Mouse (Mus musculus): ENCODE data around the gene Cpd. TPM values are rescaled to one million over a fixed set of nuclear protein-coding genes. Genes with fewer than 3 reads are reported as not detected.
"Not testable (repeated sequence)": the region's sequence is repeated elsewhere in the genome, so short reads cannot be mapped to it uniquely, and the experiment has no call there.

Gene Cpd
- polyA plus RNA-seq, 1 experiment from 2014 or later, result 11.3 TPM

GRCm38 (mm10) chr11:76810706-76811495 is 35.9 kb downstream of the Cpd start:
- WGBS, result 85% methylated on average over 9 of the region's 9 CpGs

GRCm38 (mm10) chr11:76809450-76809849 is 37.4 kb downstream of the Cpd start:
- Histone ChIP-seq H3K9ac (no peak overlapping the region), H3K4me3 (replicated peaks) (no peak overlapping the region), H3K27me3 (replicated peaks) (no peaks in the 10 kb centered on the region), H3K36me3 (peaks cover 5% of the 10 kb centered on the region; the same call in 1 of the 2 replicates), H3K4me2 (replicated peaks) (no peak overlapping the region), H3K27ac (no peak overlapping the region), H3K9me3 (no peaks in the 10 kb centered on the region), H3K4me1 (replicated peaks) (no peaks in the 10 kb centered on the region)
- ATAC-seq, result no peak
- WGBS, result 58% methylated on average over 3 of the region's 3 CpGs

More at GRCm38 (mm10) chr11:76810706-76811495, 35.9 kb downstream of the Cpd start:
- Histone ChIP-seq H3K4me3 (replicated peaks) (no peak overlapping the region), H3K27me3 (replicated peaks) (no peaks in the 10 kb centered on the region), H3K27ac (no peak overlapping the region), H3K9ac (no peak overlapping the region), H3K36me3 (peaks cover 5% of the 10 kb centered on the region; the same call in 1 of the 2 replicates), H3K9me3 (no peaks in the 10 kb centered on the region), H3K4me2 (replicated peaks) (no peak overlapping the region), H3K4me1 (replicated peaks) (no peaks in the 10 kb centered on the region)
- ATAC-seq, result no peak

GRCm38 (mm10) chr11:76808550-76808949 is 38.3 kb downstream of the Cpd start:
- Histone ChIP-seq H3K4me3 (replicated peaks) (no peak overlapping the region), H3K4me1 (replicated peaks) (no peaks in the 10 kb centered on the region)
- WGBS, result 90% methylated on average over 7 of the region's 7 CpGs

DNA sequence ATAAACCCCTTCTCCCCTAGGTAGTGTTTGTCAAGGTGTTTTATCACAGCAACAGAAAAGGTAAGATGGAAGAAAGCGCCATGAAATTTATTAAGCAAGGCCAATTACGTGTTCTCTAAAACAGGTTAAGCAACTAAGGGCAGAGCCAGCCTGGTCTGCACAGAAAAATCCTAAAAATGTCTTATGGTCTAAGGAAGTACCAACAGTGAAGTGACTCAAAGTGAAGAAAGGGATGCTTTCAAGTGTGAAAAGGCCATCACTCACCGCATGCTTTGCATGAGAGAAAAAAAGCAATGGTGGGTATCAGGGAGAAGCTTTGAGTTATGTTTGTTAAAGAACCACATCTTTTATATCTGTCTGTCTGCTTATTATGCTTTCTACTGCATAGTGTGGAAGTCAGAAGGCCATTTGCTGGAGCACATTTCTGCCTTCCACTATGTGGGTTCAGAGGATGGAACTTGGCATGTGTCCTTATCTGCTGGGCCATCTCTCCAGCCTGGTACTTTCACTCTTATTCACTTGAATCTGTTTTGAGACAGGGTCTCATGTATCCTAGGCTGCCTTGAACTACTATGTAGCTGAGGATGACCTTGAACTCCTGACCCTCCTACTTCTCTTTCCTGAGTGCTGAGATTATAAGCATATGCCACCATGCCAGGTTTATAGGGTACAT is 39.7 kb downstream of the Cpd start:
- 89% methylated on average over 3 of the region's 3 CpGs for WGBS
- Histone ChIP-seq H3K4me2 (replicated peaks) (no peak overlapping the region), H3K27ac (no peak overlapping the region), H3K27me3 (replicated peaks) (no peaks in the 10 kb centered on the region), H3K4me3 (replicated peaks) (no peak overlapping the region), H3K36me3 (peaks cover 5% of the 10 kb centered on the region; the same call in 1 of the 2 replicates), H3K9me3 (no peaks in the 10 kb centered on the region), H3K9ac (no peak overlapping the region), H3K4me1 (replicated peaks) (no peaks in the 10 kb centered on the region)
- ATAC-seq, result no peak

More at GRCm38 (mm10) chr11:76808550-76808949, 38.3 kb downstream of the Cpd start:
- H3K9ac ChIP-seq, result no peak overlapping the region
- H3K4me2 ChIP-seq (replicated peaks), result no peak overlapping the region
- ATAC-seq, result no peak
- no peak overlapping the region for H3K27ac ChIP-seq
- no peaks in the 10 kb centered on the region for H3K27me3 ChIP-seq (replicated peaks)
- H3K9me3 ChIP-seq, result no peaks in the 10 kb centered on the region
- H3K36me3 ChIP-seq, result peaks cover 5% of the 10 kb centered on the region; the same call in 1 of the 2 replicates

GRCm38 (mm10) chr11:76806026-76806425 is 40.8 kb downstream of the Cpd start:
- Histone ChIP-seq H3K4me2 (replicated peaks) (no peak overlapping the region), H3K4me3 (replicated peaks) (no peak overlapping the region), H3K36me3 (peaks cover 5% of the 10 kb centered on the region; the same call in 1 of the 2 replicates), H3K27ac (no peak overlapping the region), H3K27me3 (replicated peaks) (no peaks in the 10 kb centered on the region), H3K4me1 (replicated peaks) (no peaks in the 10 kb centered on the region), H3K9me3 (no peaks in the 10 kb centered on the region), H3K9ac (no peak overlapping the region)
- WGBS, result 75% methylated on average over 4 of the region's 4 CpGs
- ATAC-seq, result no peak

DNA sequence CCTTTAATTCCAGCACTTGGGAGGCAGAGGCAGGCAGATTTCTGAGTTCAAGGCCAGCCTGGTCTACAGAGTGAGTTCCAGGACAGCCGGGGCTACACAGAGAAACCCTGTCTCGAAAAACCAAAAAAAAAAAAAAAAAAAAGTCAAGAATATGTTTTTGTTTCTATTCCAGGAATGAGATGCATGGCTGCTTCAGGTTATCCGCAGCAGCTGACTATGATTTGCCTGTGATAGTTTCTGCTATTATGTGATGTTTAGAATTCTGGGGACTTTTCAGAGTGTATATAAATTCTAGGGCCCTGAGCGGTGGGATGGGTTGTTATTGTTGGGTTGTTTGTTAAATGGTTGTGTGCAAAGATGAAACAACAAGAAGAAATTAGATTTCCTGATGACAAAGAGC is 41.7 kb downstream of the Cpd start:
- WGBS, result 95% methylated on average over 4 of the region's 4 CpGs
- not testable (repeated sequence) for H3K4me3 ChIP-seq (replicated peaks); H3K27ac ChIP-seq; H3K27me3 ChIP-seq (replicated peaks); H3K4me1 ChIP-seq (replicated peaks); ATAC-seq; H3K4me2 ChIP-seq (replicated peaks); H3K9ac ChIP-seq; H3K36me3 ChIP-seq; H3K9me3 ChIP-seq

DNA sequence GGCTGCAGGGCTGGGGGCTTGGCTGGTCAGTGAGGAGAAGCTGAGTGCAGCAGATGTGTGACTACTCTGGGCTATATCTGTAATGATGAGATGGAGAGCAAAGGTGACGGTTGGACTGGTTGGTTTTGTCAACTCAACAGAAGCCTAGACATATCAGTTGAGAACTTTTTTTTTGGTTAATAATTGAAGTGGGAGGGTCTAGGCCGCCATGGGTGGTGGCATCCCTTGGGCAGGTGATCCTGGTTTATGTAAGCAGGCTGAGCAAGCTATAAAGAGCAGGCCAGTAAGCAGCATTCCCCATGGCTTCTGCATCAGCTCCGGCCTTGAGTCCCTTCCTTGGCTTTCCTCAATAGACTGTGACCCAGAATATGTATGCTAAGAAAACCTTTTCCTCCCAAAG is 43.6 kb downstream of the Cpd start:
- ATAC-seq, result 0 out of 2 replicates have a peak, but pooled peaks have one; percentile 34
- no peaks in the 10 kb centered on the region for H3K27me3 ChIP-seq (replicated peaks)
- WGBS, result 77% methylated on average over 3 of the region's 3 CpGs
- H3K4me3 ChIP-seq (replicated peaks), result no peak overlapping the region
- H3K27ac ChIP-seq, result no peak overlapping the region
- no peaks in the 10 kb centered on the region; the same call in 1 of the 2 replicates for H3K36me3 ChIP-seq
- H3K9ac ChIP-seq, result no peak overlapping the region
- H3K4me1 ChIP-seq (replicated peaks), result no peaks in the 10 kb centered on the region
- no peaks in the 10 kb centered on the region for H3K9me3 ChIP-seq
- H3K4me2 ChIP-seq (replicated peaks), result no peak overlapping the region

- WGBS, result 87% methylated on average over 6 of the region's 6 CpGs
- Histone ChIP-seq H3K27ac (no peak overlapping the region), H3K27me3 (replicated peaks) (no peaks in the 10 kb centered on the region), H3K9me3 (no peaks in the 10 kb centered on the region), H3K4me1 (replicated peaks) (no peaks in the 10 kb centered on the region), H3K36me3 (no peaks in the 10 kb centered on the region), H3K9ac (no peak overlapping the region), H3K4me3 (replicated peaks) (no peak overlapping the region), H3K4me2 (replicated peaks) (no peak overlapping the region)
- ATAC-seq, result no peak
These were observed 49.6 kb downstream of the Cpd start for GRCm38 (mm10) chr11:76797236-76797635.

GRCm38 (mm10) chr11:76795326-76795725 is 51.5 kb downstream of the Cpd start:
- 95% methylated on average over 5 of the region's 5 CpGs for WGBS
- H3K4me1 ChIP-seq (replicated peaks), result no peaks in the 10 kb centered on the region
- no peak overlapping the region for H3K9ac ChIP-seq
- no peaks in the 10 kb centered on the region for H3K9me3 ChIP-seq
- H3K4me2 ChIP-seq (replicated peaks), result no peak overlapping the region
- peaks cover 5% of the 10 kb centered on the region for H3K36me3 ChIP-seq
- no peak overlapping the region for H3K4me3 ChIP-seq (replicated peaks)
- no peak for ATAC-seq
- no peaks in the 10 kb centered on the region for H3K27me3 ChIP-seq (replicated peaks)
- H3K27ac ChIP-seq, result no peak overlapping the region

DNA sequence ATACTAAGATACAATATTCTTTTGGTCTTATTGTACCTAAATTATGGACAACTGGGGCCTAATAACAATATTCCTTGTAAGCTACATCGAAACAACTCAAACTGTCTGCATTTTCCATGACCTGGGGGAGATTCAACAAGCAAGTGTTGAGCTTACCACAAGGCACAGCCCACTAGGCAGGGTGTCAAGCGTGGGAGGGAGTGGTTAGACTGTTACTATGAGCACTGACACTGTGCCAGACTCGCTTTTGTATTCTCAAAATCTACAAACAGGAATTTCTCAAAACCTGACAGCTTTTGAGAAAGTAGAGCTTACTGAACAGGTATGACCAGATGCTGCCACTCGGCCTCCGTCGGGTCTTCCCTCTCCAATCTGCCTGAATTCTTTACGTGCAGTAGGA is 55.5 kb downstream of the Cpd start:
- H3K9ac ChIP-seq, result no peak overlapping the region
- H3K9me3 ChIP-seq, result no peaks in the 10 kb centered on the region
- 93% methylated on average over 7 of the region's 7 CpGs for WGBS
- no peak for ATAC-seq
- H3K4me1 ChIP-seq (replicated peaks), result no peaks in the 10 kb centered on the region
- no peak overlapping the region for H3K4me2 ChIP-seq (replicated peaks)
- no peak overlapping the region for H3K4me3 ChIP-seq (replicated peaks)
- no peaks in the 10 kb centered on the region for H3K27me3 ChIP-seq (replicated peaks)
- H3K27ac ChIP-seq, result no peak overlapping the region
- H3K36me3 ChIP-seq, result peaks cover 5% of the 10 kb centered on the region

GRCm38 (mm10) chr11:76789252-76789651 is 57.6 kb downstream of the Cpd start:
- no peak overlapping the region for H3K4me3 ChIP-seq (replicated peaks)
- H3K4me2 ChIP-seq (replicated peaks), result no peak overlapping the region
- H3K4me1 ChIP-seq (replicated peaks), result no peaks in the 10 kb centered on the region
- ATAC-seq, result no peak
- 66% methylated on average over 1 of the region's 1 CpGs for WGBS
- H3K27me3 ChIP-seq (replicated peaks), result no peaks in the 10 kb centered on the region
- peaks cover 9% of the 10 kb centered on the region for H3K36me3 ChIP-seq
- no peaks in the 10 kb centered on the region for H3K9me3 ChIP-seq
- no peak overlapping the region for H3K9ac ChIP-seq
- H3K27ac ChIP-seq, result no peak overlapping the region

GRCm38 (mm10) chr11:76775533-76775932 is 71.3 kb downstream of the Cpd start:
- Histone ChIP-seq H3K4me2 (replicated peaks) (no peak overlapping the region), H3K4me3 (replicated peaks) (no peak overlapping the region), H3K9ac (no peak overlapping the region), H3K27me3 (replicated peaks) (no peaks in the 10 kb centered on the region), H3K9me3 (no peaks in the 10 kb centered on the region), H3K27ac (no peak overlapping the region), H3K4me1 (replicated peaks) (no peaks in the 10 kb centered on the region), H3K36me3 (0 out of 2 replicates have a peak, but pooled peaks cover 2% of the 10 kb centered on the region)
- WGBS, result 87% methylated on average over 8 of the region's 8 CpGs
- ATAC-seq, result no peak
